Mouse (Mus musculus): ENCODE results near the gene Pkib. TPM values are rescaled to one million over a fixed set of nuclear protein-coding genes. Genes with fewer than 3 reads are reported as not detected.
A peak's percentile ranks its signal among the peaks of the same experiment; 100 is the strongest.

The Pkib gene
- polyA plus RNA-seq, 1 experiment from 2014 or later: 1.2 TPM

DNA sequence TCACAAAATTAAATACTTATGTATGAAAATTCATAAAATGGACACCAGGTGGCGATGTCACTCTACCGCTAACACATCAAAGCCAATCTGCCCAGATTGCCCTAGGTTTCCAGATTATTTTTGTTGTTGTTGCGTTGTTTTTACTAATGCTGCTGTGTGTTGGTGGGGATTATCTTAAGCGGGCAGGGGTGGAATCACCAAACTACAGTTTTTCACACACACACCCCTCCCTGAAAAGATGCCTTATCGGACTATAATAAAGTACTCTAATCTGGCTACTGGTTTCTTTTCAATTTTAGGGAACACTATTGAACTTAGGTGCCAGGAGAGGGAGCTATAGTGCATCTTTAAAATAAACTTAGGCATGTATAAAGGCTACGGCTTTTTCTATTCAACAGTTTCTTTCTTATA is 111.8 kb downstream of the Pkib start:
- WGBS: 2% methylated on average over 6 of the region's 6 CpGs
- ATAC-seq (ENCODE audit: low read depth) (peak; percentile 47; the same call in 1 of the 2 replicates), DNase-seq (ENCODE audit: low spot score) (peak; percentile 82)
- H3K9ac ChIP-seq (ENCODE audit: low read depth, low read length): peak overlapping the region; percentile 45; the same call in 1 of the 2 replicates
- no peaks in the 10 kb centered on the region for H3K27me3 ChIP-seq (replicated peaks; ENCODE audit: control insufficient read depth, insufficient read depth, low read length)
- H3K9me3 ChIP-seq (ENCODE audit: control insufficient read depth, low read length): no peaks in the 10 kb centered on the region
- no peaks in the 10 kb centered on the region for H3K36me3 ChIP-seq (ENCODE audit: control insufficient read depth, insufficient read depth, low read length)
- H3K4me1 ChIP-seq (ENCODE audit: control insufficient read depth, insufficient read depth, low read length): no peaks in the 10 kb centered on the region
- H3K4me3 ChIP-seq (ENCODE audit: low read depth, low read length): peak overlapping the region; percentile 32
- peak overlapping the region; percentile 53 for H3K4me2 ChIP-seq (ENCODE audit: low read depth, low read length)
- H3K27ac ChIP-seq (replicated peaks; ENCODE audit: low read depth, low read length): no peak overlapping the region

DNA sequence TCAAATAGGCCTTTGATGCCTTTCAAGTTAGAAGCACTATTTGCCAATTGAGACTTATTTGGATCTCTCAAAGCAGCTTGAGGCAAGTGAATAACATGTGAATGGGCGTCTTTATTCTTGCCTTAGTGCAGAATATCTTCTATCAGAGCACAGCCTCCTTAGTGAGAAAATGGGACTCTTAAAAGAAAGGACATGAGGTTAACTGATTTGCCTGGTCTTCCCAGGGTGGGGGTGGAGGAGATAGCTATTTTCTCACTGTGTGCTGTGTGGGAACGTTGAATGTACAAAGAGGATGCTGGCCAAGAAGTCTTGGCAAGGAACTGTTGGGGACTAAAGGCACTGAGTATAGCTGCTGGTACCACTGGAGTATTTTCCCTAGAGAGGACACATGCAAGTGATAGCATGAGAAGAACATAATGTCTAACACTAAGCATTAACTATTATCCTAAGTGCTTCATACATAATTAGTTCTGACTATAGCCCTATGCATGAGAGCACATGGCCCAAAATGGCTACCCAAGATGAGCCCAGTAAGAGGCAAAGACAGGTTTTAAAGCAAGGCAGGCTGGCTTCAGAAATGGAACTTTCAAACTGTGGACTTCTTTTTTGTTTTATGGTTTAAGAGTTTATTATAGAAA is 112.5 kb downstream of the Pkib start:
- peak; percentile 47; the same call in 1 of the 2 replicates for ATAC-seq (ENCODE audit: low read depth)
- peak; percentile 3 for DNase-seq (ENCODE audit: low spot score)
- H3K4me3 ChIP-seq (ENCODE audit: low read depth, low read length): no peak overlapping the region
- H3K36me3 ChIP-seq (ENCODE audit: control insufficient read depth, insufficient read depth, low read length): no peaks in the 10 kb centered on the region
- WGBS: 43% methylated on average over 2 of the region's 2 CpGs
- no peaks in the 10 kb centered on the region for H3K9me3 ChIP-seq (ENCODE audit: control insufficient read depth, low read length)
- no peaks in the 10 kb centered on the region for H3K4me1 ChIP-seq (ENCODE audit: control insufficient read depth, insufficient read depth, low read length)
- no peak overlapping the region for H3K27ac ChIP-seq (replicated peaks; ENCODE audit: low read depth, low read length)
- H3K9ac ChIP-seq (ENCODE audit: low read depth, low read length): no peak overlapping the region
- no peak overlapping the region for H3K4me2 ChIP-seq (ENCODE audit: low read depth, low read length)
- H3K27me3 ChIP-seq (replicated peaks; ENCODE audit: control insufficient read depth, insufficient read depth, low read length): no peaks in the 10 kb centered on the region

GRCm38 (mm10) chr10:57745452-57745851 is 113.7 kb downstream of the Pkib start:
- H3K9ac ChIP-seq (ENCODE audit: low read depth, low read length): no peak overlapping the region
- no peaks in the 10 kb centered on the region for H3K36me3 ChIP-seq (ENCODE audit: control insufficient read depth, insufficient read depth, low read length)
- DNase-seq (ENCODE audit: low spot score) (no peak), ATAC-seq (ENCODE audit: low read depth) (no peak)
- H3K27me3 ChIP-seq (replicated peaks; ENCODE audit: control insufficient read depth, insufficient read depth, low read length): no peaks in the 10 kb centered on the region
- H3K4me3 ChIP-seq (ENCODE audit: low read depth, low read length): no peak overlapping the region
- no peak overlapping the region for H3K27ac ChIP-seq (replicated peaks; ENCODE audit: low read depth, low read length)
- no peak overlapping the region for H3K4me2 ChIP-seq (ENCODE audit: low read depth, low read length)
- H3K9me3 ChIP-seq (ENCODE audit: control insufficient read depth, low read length): no peaks in the 10 kb centered on the region
- H3K4me1 ChIP-seq (ENCODE audit: control insufficient read depth, insufficient read depth, low read length): no peaks in the 10 kb centered on the region

GRCm38 (mm10) chr10:57747127-57747526 is 115.3 kb downstream of the Pkib start:
- Histone ChIP-seq H3K9me3 (ENCODE audit: control insufficient read depth, low read length) (no peaks in the 10 kb centered on the region), H3K4me2 (ENCODE audit: low read depth, low read length) (no peak overlapping the region), H3K4me1 (ENCODE audit: control insufficient read depth, insufficient read depth, low read length) (no peaks in the 10 kb centered on the region), H3K27ac (replicated peaks; ENCODE audit: low read depth, low read length) (no peak overlapping the region), H3K9ac (ENCODE audit: low read depth, low read length) (no peak overlapping the region), H3K4me3 (ENCODE audit: low read depth, low read length) (no peak overlapping the region), H3K36me3 (ENCODE audit: control insufficient read depth, insufficient read depth, low read length) (no peaks in the 10 kb centered on the region), H3K27me3 (replicated peaks; ENCODE audit: control insufficient read depth, insufficient read depth, low read length) (no peaks in the 10 kb centered on the region)
- ATAC-seq (ENCODE audit: low read depth) (no peak), DNase-seq (ENCODE audit: low spot score) (no peak)

GRCm38 (mm10) chr10:57753343-57753742 is 121.6 kb downstream of the Pkib start:
- 68% methylated on average over 1 of the region's 1 CpGs for WGBS
- no peak overlapping the region for H3K4me2 ChIP-seq (ENCODE audit: low read depth, low read length)
- no peak overlapping the region for H3K4me3 ChIP-seq (ENCODE audit: low read depth, low read length)
- H3K36me3 ChIP-seq (ENCODE audit: control insufficient read depth, insufficient read depth, low read length): no peaks in the 10 kb centered on the region
- H3K27ac ChIP-seq (replicated peaks; ENCODE audit: low read depth, low read length): no peak overlapping the region
- DNase-seq (ENCODE audit: low spot score) (no peak), ATAC-seq (ENCODE audit: low read depth) (no peak)
- H3K9ac ChIP-seq (ENCODE audit: low read depth, low read length): no peak overlapping the region
- no peaks in the 10 kb centered on the region for H3K27me3 ChIP-seq (replicated peaks; ENCODE audit: control insufficient read depth, insufficient read depth, low read length)
- H3K9me3 ChIP-seq (ENCODE audit: control insufficient read depth, low read length): no peaks in the 10 kb centered on the region
- H3K4me1 ChIP-seq (ENCODE audit: control insufficient read depth, insufficient read depth, low read length): no peaks in the 10 kb centered on the region

DNA sequence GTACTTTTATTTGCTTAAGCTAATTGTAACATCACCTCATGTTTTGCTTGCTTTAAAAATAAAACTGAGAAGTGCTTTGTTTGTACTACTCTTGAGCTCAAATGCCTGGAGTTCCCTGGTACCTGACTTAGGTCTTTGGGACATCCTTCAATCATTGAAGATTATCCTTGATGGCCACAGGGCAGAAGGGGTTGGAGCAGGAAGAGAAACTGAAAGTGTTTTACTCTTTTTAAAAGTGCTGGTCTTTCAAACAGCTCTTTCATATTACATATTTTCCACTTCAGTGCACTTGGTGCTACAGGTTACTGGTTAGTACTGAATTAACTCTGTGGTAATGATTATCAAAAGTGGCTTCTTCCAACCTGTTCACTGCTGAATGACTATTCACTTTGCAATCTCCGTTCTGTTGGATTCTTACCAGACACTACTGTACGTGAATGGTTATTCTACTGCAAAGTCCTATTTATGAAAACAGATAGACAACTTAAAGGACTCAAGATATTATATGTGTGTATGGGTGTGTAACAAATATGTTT is 123.5 kb downstream of the Pkib start:
- no peak overlapping the region for H3K27ac ChIP-seq (replicated peaks; ENCODE audit: low read depth, low read length)
- DNase-seq (ENCODE audit: low spot score) (no peak), ATAC-seq (ENCODE audit: low read depth) (no peak)
- H3K36me3 ChIP-seq (ENCODE audit: control insufficient read depth, insufficient read depth, low read length): no peaks in the 10 kb centered on the region
- no peak overlapping the region for H3K9ac ChIP-seq (ENCODE audit: low read depth, low read length)
- 90% methylated on average over 2 of the region's 2 CpGs for WGBS
- H3K4me2 ChIP-seq (ENCODE audit: low read depth, low read length): no peak overlapping the region
- H3K27me3 ChIP-seq (replicated peaks; ENCODE audit: control insufficient read depth, insufficient read depth, low read length): no peaks in the 10 kb centered on the region
- no peak overlapping the region for H3K4me3 ChIP-seq (ENCODE audit: low read depth, low read length)
- H3K4me1 ChIP-seq (ENCODE audit: control insufficient read depth, insufficient read depth, low read length): no peaks in the 10 kb centered on the region
- H3K9me3 ChIP-seq (ENCODE audit: control insufficient read depth, low read length): no peaks in the 10 kb centered on the region

- no peak for DNase-seq (ENCODE audit: low spot score)
- no peak for ATAC-seq (ENCODE audit: low read depth)
- H3K36me3 ChIP-seq (ENCODE audit: control insufficient read depth, insufficient read depth, low read length): no peaks in the 10 kb centered on the region
Observed at GRCm38 (mm10) chr10:57758999-57759398, 127.2 kb downstream of the Pkib start.

DNA sequence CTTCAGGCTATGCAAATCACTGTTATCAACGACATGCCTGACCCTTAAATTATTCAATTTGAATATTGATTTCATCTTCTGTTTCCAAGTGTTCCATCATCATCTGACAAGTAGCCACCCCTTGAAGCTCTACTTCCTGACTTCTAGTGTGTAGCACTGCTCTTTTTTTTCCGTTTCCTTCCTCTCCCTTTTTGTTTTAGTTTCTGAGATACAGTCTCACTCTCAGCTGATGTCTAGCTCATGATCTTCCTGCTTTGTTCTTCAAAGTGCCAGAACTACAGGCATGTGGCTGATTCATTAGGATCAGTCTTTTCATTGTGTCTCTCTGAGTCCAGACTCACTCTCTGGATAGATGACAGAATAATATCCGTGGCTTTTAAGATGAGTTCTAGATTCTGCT is 128.9 kb downstream of the Pkib start:
- WGBS: 61% methylated on average over 3 of the region's 3 CpGs
- H3K4me3 ChIP-seq (ENCODE audit: low read depth, low read length): no peak overlapping the region
- H3K27ac ChIP-seq (replicated peaks; ENCODE audit: low read depth, low read length): no peak overlapping the region
- H3K9me3 ChIP-seq (ENCODE audit: control insufficient read depth, low read length): no peaks in the 10 kb centered on the region
- H3K36me3 ChIP-seq (ENCODE audit: control insufficient read depth, insufficient read depth, low read length): no peaks in the 10 kb centered on the region
- ATAC-seq (ENCODE audit: low read depth) (no peak), DNase-seq (ENCODE audit: low spot score) (no peak)
- no peaks in the 10 kb centered on the region for H3K4me1 ChIP-seq (ENCODE audit: control insufficient read depth, insufficient read depth, low read length)
- no peak overlapping the region for H3K4me2 ChIP-seq (ENCODE audit: low read depth, low read length)
- no peaks in the 10 kb centered on the region for H3K27me3 ChIP-seq (replicated peaks; ENCODE audit: control insufficient read depth, insufficient read depth, low read length)
- no peak overlapping the region for H3K9ac ChIP-seq (ENCODE audit: low read depth, low read length)

More at GRCm38 (mm10) chr10:57758999-57759398, 127.2 kb downstream of the Pkib start:
- Histone ChIP-seq H3K27me3 (replicated peaks; ENCODE audit: control insufficient read depth, insufficient read depth, low read length) (no peaks in the 10 kb centered on the region), H3K4me3 (ENCODE audit: low read depth, low read length) (no peak overlapping the region), H3K27ac (replicated peaks; ENCODE audit: low read depth, low read length) (no peak overlapping the region), H3K4me2 (ENCODE audit: low read depth, low read length) (no peak overlapping the region), H3K4me1 (ENCODE audit: control insufficient read depth, insufficient read depth, low read length) (no peaks in the 10 kb centered on the region), H3K9ac (ENCODE audit: low read depth, low read length) (no peak overlapping the region), H3K9me3 (ENCODE audit: control insufficient read depth, low read length) (no peaks in the 10 kb centered on the region)
- 87% methylated on average over 2 of the region's 2 CpGs for WGBS

DNA sequence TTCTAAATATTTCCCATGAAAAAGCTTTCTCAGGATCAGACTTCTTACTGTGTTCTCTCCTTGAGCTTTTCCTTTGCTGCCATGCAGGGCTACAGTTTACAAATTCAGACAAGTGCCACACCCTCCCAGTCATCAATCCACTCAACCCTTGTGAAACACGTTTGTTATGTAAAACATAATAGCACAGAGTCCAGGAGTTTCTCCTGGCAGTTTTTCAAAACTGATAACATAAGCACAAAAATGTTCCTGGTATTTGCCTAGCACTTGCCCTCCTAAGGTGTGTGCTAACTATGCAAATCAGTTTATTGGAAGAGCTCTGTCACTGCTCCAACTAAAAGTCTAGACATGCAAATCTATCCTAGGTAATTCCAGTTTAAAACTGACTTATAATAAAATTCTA is 131.3 kb downstream of the Pkib start:
- Histone ChIP-seq H3K36me3 (ENCODE audit: control insufficient read depth, insufficient read depth, low read length) (no peaks in the 10 kb centered on the region), H3K4me3 (ENCODE audit: low read depth, low read length) (no peak overlapping the region), H3K27ac (replicated peaks; ENCODE audit: low read depth, low read length) (no peak overlapping the region), H3K4me2 (ENCODE audit: low read depth, low read length) (no peak overlapping the region), H3K4me1 (ENCODE audit: control insufficient read depth, insufficient read depth, low read length) (no peaks in the 10 kb centered on the region), H3K9me3 (ENCODE audit: control insufficient read depth, low read length) (no peaks in the 10 kb centered on the region), H3K27me3 (replicated peaks; ENCODE audit: control insufficient read depth, insufficient read depth, low read length) (no peaks in the 10 kb centered on the region), H3K9ac (ENCODE audit: low read depth, low read length) (no peak overlapping the region)
- DNase-seq (ENCODE audit: low spot score) (peak; percentile 3), ATAC-seq (ENCODE audit: low read depth) (no peak)
- 31% methylated on average over 1 of the region's 1 CpGs for WGBS

All from embryonic facial prominence, embryonic 14.5 days (tissue).